Mouse (Mus musculus): ENCODE measurements around the gene Zfp985.
"Not testable (repeated sequence)": the region's sequence is repeated elsewhere in the genome, so short reads cannot be mapped to it uniquely, and the experiment has no call there.

The Zfp985 gene

GRCm38 (mm10) chr4:147553071-147553470 lies at the start of gene Zfp985:
Gene Zfp985, plus strand, starts transcription at chr4:147553277.
- not testable (repeated sequence) for DNase-seq (ENCODE audit: low spot score in 2 of 2)

- no peak for DNase-seq (ENCODE audit: low spot score in 2 of 2)
Measured at GRCm38 (mm10) chr4:147509174-147509573, 43.9 kb upstream of the Zfp985 start.

GRCm38 (mm10) chr4:147518981-147519380 lies 34.1 kb upstream of the Zfp985 start:
- no peak for DNase-seq (ENCODE audit: low spot score in 2 of 2)

GRCm38 (mm10) chr4:147520100-147520499 lies 33.0 kb upstream of the Zfp985 start:
- no peak for DNase-seq (ENCODE audit: low spot score in 2 of 2)

- DNase-seq (ENCODE audit: low spot score in 2 of 2), result no peak
Measured at GRCm38 (mm10) chr4:147525125-147525524, 28.0 kb upstream of the Zfp985 start.

GRCm38 (mm10) chr4:147530366-147530765 lies 22.7 kb upstream of the Zfp985 start:
- no peak for DNase-seq (ENCODE audit: low spot score in 2 of 2)

- DNase-seq (ENCODE audit: low spot score in 2 of 2), result not testable (repeated sequence)
Measured at GRCm38 (mm10) chr4:147535916-147536315, 17.2 kb upstream of the Zfp985 start.

GRCm38 (mm10) chr4:147537702-147538101 lies 15.4 kb upstream of the Zfp985 start:
- DNase-seq (ENCODE audit: low spot score in 2 of 2), result no peak

- DNase-seq (ENCODE audit: low spot score in 2 of 2), result not testable (repeated sequence)
Measured at GRCm38 (mm10) chr4:147539918-147540317, 13.2 kb upstream of the Zfp985 start, which contains the start of gene Gm16503. Gene Gm16503, plus strand, starts transcription at chr4:147540218.

- DNase-seq (ENCODE audit: low spot score in 2 of 2), result no peak
Measured at GRCm38 (mm10) chr4:147541105-147541504, 12.0 kb upstream of the Zfp985 start.

- not testable (repeated sequence) for DNase-seq (ENCODE audit: low spot score in 2 of 2)
Measured at GRCm38 (mm10) chr4:147554361-147554760, 1.3 kb downstream of the Zfp985 start.

GRCm38 (mm10) chr4:147556921-147557320 lies 3.8 kb downstream of the Zfp985 start:
- not testable (repeated sequence) for DNase-seq (ENCODE audit: low spot score in 2 of 2)

- not testable (repeated sequence) for DNase-seq (ENCODE audit: low spot score in 2 of 2)
Measured at GRCm38 (mm10) chr4:147558011-147558410, 4.9 kb downstream of the Zfp985 start.

- not testable (repeated sequence) for DNase-seq (ENCODE audit: low spot score in 2 of 2)
Measured at GRCm38 (mm10) chr4:147559096-147559495, 6.0 kb downstream of the Zfp985 start.

GRCm38 (mm10) chr4:147565426-147566220 lies 12.5 kb downstream of the Zfp985 start:
- DNase-seq (ENCODE audit: low spot score in 2 of 2), result no peak

- DNase-seq (ENCODE audit: low spot score in 2 of 2), result not testable (repeated sequence)
Measured at GRCm38 (mm10) chr4:147571156-147571555, 18.1 kb downstream of the Zfp985 start.

GRCm38 (mm10) chr4:147579371-147579770 lies 26.3 kb downstream of the Zfp985 start:
- not testable (repeated sequence) for DNase-seq (ENCODE audit: low spot score in 2 of 2)

- DNase-seq (ENCODE audit: low spot score in 2 of 2), result no peak
Measured at GRCm38 (mm10) chr4:147586511-147587473, 33.7 kb downstream of the Zfp985 start.

- not testable (repeated sequence) for DNase-seq (ENCODE audit: low spot score in 2 of 2)
Measured at GRCm38 (mm10) chr4:147594630-147595029, 41.6 kb downstream of the Zfp985 start.

GRCm38 (mm10) chr4:147597685-147598084 lies 44.6 kb downstream of the Zfp985 start:
- DNase-seq (ENCODE audit: low spot score in 2 of 2), result no peak

GRCm38 (mm10) chr4:147598831-147599230 lies 45.8 kb downstream of the Zfp985 start:
- no peak for DNase-seq (ENCODE audit: low spot score in 2 of 2)

GRCm38 (mm10) chr4:147601881-147602280 lies 48.8 kb downstream of the Zfp985 start:
- DNase-seq (ENCODE audit: low spot score in 2 of 2), result no peak
